Comparison of ENCODE assay signal across 7 mouse cellular contexts in genomic region chr19:6942249-6942691, GRCm38 (mm10). TPM values are rescaled to one million over a fixed set of nuclear protein-coding genes. Genes with fewer than 3 reads are reported as not detected.
DNase-seq lines count a peak whose midpoint lies in the region; ATAC-seq lines count a peak whose summit lies in the region.

Gene Gpr137 (minus strand): TSS chr19:6942480.

- no peaks in the 10 kb centered on the region for H3K9me3 ChIP-seq in embryonic facial prominence, embryonic 12.5 days
- no peaks in the 10 kb centered on the region for H3K9me3 ChIP-seq in limb, embryonic 13.5 days
- no peaks in the 10 kb centered on the region for H3K9me3 ChIP-seq in midbrain, embryonic 16.5 days (replicated peaks; ENCODE audit: control insufficient read depth, low read length, poor library complexity, severe bottlenecking)

- H3K36me3 ChIP-seq in embryonic facial prominence, embryonic 12.5 days, result peaks cover 8% of the 10 kb centered on the region; the same call in 1 of the 2 replicates
- H3K36me3 ChIP-seq in limb, embryonic 13.5 days, result peaks cover 11% of the 10 kb centered on the region; the same call in 1 of the 2 replicates
- H3K36me3 ChIP-seq in midbrain, embryonic 16.5 days (ENCODE audit: control insufficient read depth, insufficient read depth, low read length), result no peaks in the 10 kb centered on the region

- H3K27me3 ChIP-seq in embryonic facial prominence, embryonic 12.5 days, result no peaks in the 10 kb centered on the region
- 0 out of 2 replicates have a peak, but pooled peaks cover 4% of the 10 kb centered on the region for H3K27me3 ChIP-seq in limb, embryonic 13.5 days
- H3K27me3 ChIP-seq in midbrain, embryonic 16.5 days (ENCODE audit: control insufficient read depth, insufficient read depth, low read depth, low read length), result no peaks in the 10 kb centered on the region

- under 1% methylated on average over 27 of the region's 27 CpGs for WGBS in embryonic facial prominence, embryonic 12.5 days
- under 1% methylated on average over 27 of the region's 27 CpGs for WGBS in limb, embryonic 13.5 days
- under 1% methylated on average over 27 of the region's 27 CpGs for WGBS in midbrain, embryonic 16.5 days

- peak within 1 kb of the TSS; percentile 95 for H3K4me2 ChIP-seq in embryonic facial prominence, embryonic 12.5 days (replicated peaks)
- peak within 1 kb of the TSS; percentile 98 for H3K4me2 ChIP-seq in limb, embryonic 13.5 days (replicated peaks)
- H3K4me2 ChIP-seq in midbrain, embryonic 16.5 days (ENCODE audit: low read length), result peak within 1 kb of the TSS; percentile 99

- peak within 1 kb of the TSS; percentile 69 for H3K4me3 ChIP-seq in embryonic facial prominence, embryonic 12.5 days
- peak within 1 kb of the TSS; percentile 70 for H3K4me3 ChIP-seq in limb, embryonic 13.5 days
- peak within 1 kb of the TSS; percentile 89 for H3K4me3 ChIP-seq in midbrain, embryonic 16.5 days (ENCODE audit: low read depth, low read length)

- peaks cover 16% of the 10 kb centered on the region for H3K4me1 ChIP-seq in embryonic facial prominence, embryonic 12.5 days
- H3K4me1 ChIP-seq in limb, embryonic 13.5 days, result peaks cover 24% of the 10 kb centered on the region
- H3K4me1 ChIP-seq in midbrain, embryonic 16.5 days (ENCODE audit: control insufficient read depth, insufficient read depth, low read length), result peaks cover 30% of the 10 kb centered on the region

- DNase-seq in adrenal gland, postnatal 25 days, result peak; percentile 94
- DNase-seq in heart, adult 18-20 months, result peak; percentile 95 to 99
- peak; percentile 98 for DNase-seq in kidney, adult 8-10 months
- peak; percentile 87 to 93 for DNase-seq in spleen, postnatal 10 days (ENCODE audit: low spot score in 2 of 2)

- peak within 1 kb of the TSS; percentile 88 for H3K9ac ChIP-seq in embryonic facial prominence, embryonic 12.5 days
- H3K9ac ChIP-seq in limb, embryonic 13.5 days, result peak within 1 kb of the TSS; percentile 89
- H3K9ac ChIP-seq in midbrain, embryonic 16.5 days (ENCODE audit: low read depth, low read length), result peak within 1 kb of the TSS; percentile 99

- peak; percentile 85 for ATAC-seq in embryonic facial prominence, embryonic 12.5 days (ENCODE audit: insufficient number of reproducible peaks, insufficient read depth, low FRiP score, low TSS enrichment)
- peak; percentile 88 for ATAC-seq in limb, embryonic 13.5 days (ENCODE audit: low FRiP score, low read depth)
- ATAC-seq in midbrain, embryonic 16.5 days, result peak; percentile 88

- peak within 1 kb of the TSS; percentile 89 for H3K27ac ChIP-seq in embryonic facial prominence, embryonic 12.5 days
- peak within 1 kb of the TSS; percentile 90 for H3K27ac ChIP-seq in limb, embryonic 13.5 days
- H3K27ac ChIP-seq in midbrain, embryonic 16.5 days (ENCODE audit: low read length), result peak within 1 kb of the TSS; percentile 98

RNA-seq across cellular contexts. Expression of gene Gpr137, which starts in this region (rescaled TPM):
- total RNA-seq in adrenal gland, postnatal 25 days (2021), result 48.7 and 54.8 TPM in 2 replicates
- polyA plus RNA-seq in embryonic facial prominence, embryonic 12.5 days (2016; fragmentation: Nextera tagmentation; extraction: Ambion mirVana), result 28.4 and 32.7 TPM in 2 replicates
- total RNA-seq in heart, adult 18-20 months (2021), result 10 to 100 TPM; 32.4 to 33.0 TPM
- 28.6 and 33.0 TPM in 2 replicates for polyA plus RNA-seq in limb, embryonic 13.5 days (2015; fragmentation: Nextera tagmentation; extraction: Ambion mirVana)
- polyA plus RNA-seq in midbrain, embryonic 16.5 days (2015; fragmentation: Nextera tagmentation; extraction: Ambion mirVana), result 68.8 and 69.7 TPM in 2 replicates

Comparison
In these comparisons a context has a peak if more than half of its experiments do, and no peak if none do; other contexts are left out.
1. Peak in every context shown above with its lines: DNase-seq, ATAC-seq, H3K4me3 ChIP-seq and H3K27ac ChIP-seq.